Mouse (Mus musculus): ENCODE data around the gene Pex16. TPM values are rescaled to one million over a fixed set of nuclear protein-coding genes. Genes with fewer than 3 reads are reported as not detected.

Gene Pex16
- polyA plus RNA-seq (2016; fragmentation: Nextera tagmentation; extraction: Ambion mirVana): 26.1 and 27.1 TPM in 2 replicates

- Histone ChIP-seq H3K9me3 (replicated peaks) (no peaks in the 10 kb centered on the region), H3K27ac (replicated peaks) (peak within 1 kb of the TSS; percentile 91), H3K4me1 (peaks cover 69% of the 10 kb centered on the region), H3K36me3 (peaks cover 26% of the 10 kb centered on the region), H3K4me3 (peak within 1 kb of the TSS; percentile 69), H3K27me3 (ENCODE audit: low read depth, poor library complexity, severe bottlenecking) (peaks cover 25% of the 10 kb centered on the region)
- WGBS: 5% methylated on average over 16 of the region's 16 CpGs
- peak; percentile 51 for DNase-seq (ENCODE audit: low spot score)
Observed at GRCm38 (mm10) chr2:92374514-92374913, at the start of gene Pex16, which contains the start of gene Large2. Pex16 (plus strand) TSS chr2:92374676. Large2 (minus strand) TSS chr2:92374869.

GRCm38 (mm10) chr2:92325676-92326075 lies 48.8 kb upstream of the Pex16 start:
- H3K27ac ChIP-seq (replicated peaks): no peak overlapping the region
- peaks cover 95% of the 10 kb centered on the region for H3K36me3 ChIP-seq
- H3K9me3 ChIP-seq (replicated peaks): no peaks in the 10 kb centered on the region
- no peaks in the 10 kb centered on the region for H3K27me3 ChIP-seq (ENCODE audit: low read depth, poor library complexity, severe bottlenecking)
- no peaks in the 10 kb centered on the region for H3K4me1 ChIP-seq
- no peak overlapping the region for H3K4me3 ChIP-seq
- WGBS: 92% methylated on average over 7 of the region's 7 CpGs
- no peak for DNase-seq (ENCODE audit: low spot score)

GRCm38 (mm10) chr2:92326221-92326620 lies 48.3 kb upstream of the Pex16 start:
- Histone ChIP-seq H3K27ac (replicated peaks) (no peak overlapping the region), H3K4me3 (no peak overlapping the region), H3K4me1 (no peaks in the 10 kb centered on the region), H3K36me3 (peaks cover 95% of the 10 kb centered on the region), H3K27me3 (ENCODE audit: low read depth, poor library complexity, severe bottlenecking) (no peaks in the 10 kb centered on the region), H3K9me3 (replicated peaks) (no peaks in the 10 kb centered on the region)
- 78% methylated on average over 1 of the region's 1 CpGs for WGBS
- no peak for DNase-seq (ENCODE audit: low spot score)

GRCm38 (mm10) chr2:92327601-92328000 lies 46.9 kb upstream of the Pex16 start:
- H3K27ac ChIP-seq (replicated peaks): no peak overlapping the region
- no peaks in the 10 kb centered on the region for H3K4me1 ChIP-seq
- no peaks in the 10 kb centered on the region for H3K27me3 ChIP-seq (ENCODE audit: low read depth, poor library complexity, severe bottlenecking)
- WGBS: 92% methylated on average over 4 of the region's 4 CpGs
- DNase-seq (ENCODE audit: low spot score): no peak
- no peaks in the 10 kb centered on the region for H3K9me3 ChIP-seq (replicated peaks)
- no peak overlapping the region for H3K4me3 ChIP-seq
- H3K36me3 ChIP-seq: peaks cover 95% of the 10 kb centered on the region

GRCm38 (mm10) chr2:92328206-92328605 lies 46.3 kb upstream of the Pex16 start:
- Histone ChIP-seq H3K27ac (replicated peaks) (no peak overlapping the region), H3K36me3 (peaks cover 94% of the 10 kb centered on the region), H3K4me3 (no peak overlapping the region), H3K9me3 (replicated peaks) (no peaks in the 10 kb centered on the region), H3K4me1 (no peaks in the 10 kb centered on the region), H3K27me3 (ENCODE audit: low read depth, poor library complexity, severe bottlenecking) (no peaks in the 10 kb centered on the region)
- WGBS: 94% methylated on average over 8 of the region's 8 CpGs
- no peak for DNase-seq (ENCODE audit: low spot score)

- Histone ChIP-seq H3K36me3 (peaks cover 97% of the 10 kb centered on the region), H3K9me3 (replicated peaks) (no peaks in the 10 kb centered on the region), H3K4me1 (no peaks in the 10 kb centered on the region), H3K27ac (replicated peaks) (no peak overlapping the region), H3K27me3 (ENCODE audit: low read depth, poor library complexity, severe bottlenecking) (no peaks in the 10 kb centered on the region), H3K4me3 (no peak overlapping the region)
- WGBS: 54% methylated on average over 2 of the region's 2 CpGs
- DNase-seq (ENCODE audit: low spot score): peak; percentile 14
Observed at GRCm38 (mm10) chr2:92330840-92331239, 43.6 kb upstream of the Pex16 start.

GRCm38 (mm10) chr2:92331410-92331809 lies 43.1 kb upstream of the Pex16 start:
- H3K4me1 ChIP-seq: no peaks in the 10 kb centered on the region
- H3K27me3 ChIP-seq (ENCODE audit: low read depth, poor library complexity, severe bottlenecking): no peaks in the 10 kb centered on the region
- WGBS: 86% methylated on average over 2 of the region's 2 CpGs
- no peak overlapping the region for H3K27ac ChIP-seq (replicated peaks)
- H3K9me3 ChIP-seq (replicated peaks): no peaks in the 10 kb centered on the region
- no peak overlapping the region for H3K4me3 ChIP-seq
- DNase-seq (ENCODE audit: low spot score): no peak
- H3K36me3 ChIP-seq: peaks cover 93% of the 10 kb centered on the region

- Histone ChIP-seq H3K27me3 (ENCODE audit: low read depth, poor library complexity, severe bottlenecking) (no peaks in the 10 kb centered on the region), H3K36me3 (peaks cover 93% of the 10 kb centered on the region), H3K27ac (replicated peaks) (no peak overlapping the region), H3K9me3 (replicated peaks) (no peaks in the 10 kb centered on the region), H3K4me3 (no peak overlapping the region), H3K4me1 (no peaks in the 10 kb centered on the region)
- no peak for DNase-seq (ENCODE audit: low spot score)
- WGBS: 94% methylated on average over 2 of the region's 2 CpGs
Observed at GRCm38 (mm10) chr2:92331871-92332270, 42.6 kb upstream of the Pex16 start.

- H3K36me3 ChIP-seq: peaks cover 85% of the 10 kb centered on the region
- H3K27me3 ChIP-seq (ENCODE audit: low read depth, poor library complexity, severe bottlenecking): no peaks in the 10 kb centered on the region
- no peak for DNase-seq (ENCODE audit: low spot score)
- no peaks in the 10 kb centered on the region for H3K4me1 ChIP-seq
- no peak overlapping the region for H3K4me3 ChIP-seq
- no peak overlapping the region for H3K27ac ChIP-seq (replicated peaks)
- no peaks in the 10 kb centered on the region for H3K9me3 ChIP-seq (replicated peaks)
Observed at GRCm38 (mm10) chr2:92342418-92342817, 32.1 kb upstream of the Pex16 start.

GRCm38 (mm10) chr2:92347191-92347590 lies 27.3 kb upstream of the Pex16 start:
- Histone ChIP-seq H3K4me3 (no peak overlapping the region), H3K27ac (replicated peaks) (no peak overlapping the region), H3K4me1 (peaks cover 4% of the 10 kb centered on the region; the same call in 1 of the 2 replicates), H3K9me3 (replicated peaks) (no peaks in the 10 kb centered on the region), H3K27me3 (ENCODE audit: low read depth, poor library complexity, severe bottlenecking) (no peaks in the 10 kb centered on the region), H3K36me3 (peaks cover 84% of the 10 kb centered on the region)
- DNase-seq (ENCODE audit: low spot score): no peak
- WGBS: 96% methylated on average over 2 of the region's 2 CpGs

GRCm38 (mm10) chr2:92349589-92350425 lies 24.7 kb upstream of the Pex16 start:
- Histone ChIP-seq H3K4me3 (no peak overlapping the region), H3K27ac (replicated peaks) (no peak overlapping the region), H3K9me3 (replicated peaks) (no peaks in the 10 kb centered on the region), H3K36me3 (peaks cover 87% of the 10 kb centered on the region), H3K27me3 (ENCODE audit: low read depth, poor library complexity, severe bottlenecking) (no peaks in the 10 kb centered on the region), H3K4me1 (peaks cover 18% of the 10 kb centered on the region)
- DNase-seq (ENCODE audit: low spot score): no peak
- 77% methylated on average over 6 of the region's 6 CpGs for WGBS

GRCm38 (mm10) chr2:92350686-92351085 lies 23.8 kb upstream of the Pex16 start:
- 87% methylated on average over 5 of the region's 5 CpGs for WGBS
- Histone ChIP-seq H3K9me3 (replicated peaks) (no peaks in the 10 kb centered on the region), H3K36me3 (peaks cover 84% of the 10 kb centered on the region), H3K27ac (replicated peaks) (no peak overlapping the region), H3K27me3 (ENCODE audit: low read depth, poor library complexity, severe bottlenecking) (no peaks in the 10 kb centered on the region), H3K4me1 (peaks cover 18% of the 10 kb centered on the region), H3K4me3 (no peak overlapping the region)
- DNase-seq (ENCODE audit: low spot score): no peak

GRCm38 (mm10) chr2:92353402-92353801 lies 21.1 kb upstream of the Pex16 start:
- Histone ChIP-seq H3K9me3 (replicated peaks) (no peaks in the 10 kb centered on the region), H3K4me1 (peaks cover 18% of the 10 kb centered on the region), H3K27me3 (ENCODE audit: low read depth, poor library complexity, severe bottlenecking) (no peaks in the 10 kb centered on the region), H3K36me3 (peaks cover 85% of the 10 kb centered on the region), H3K4me3 (no peak overlapping the region), H3K27ac (replicated peaks) (0 out of 2 replicates have a peak overlapping the region, but pooled peaks have one; percentile 5)
- 39% methylated on average over 5 of the region's 5 CpGs for WGBS
- peak; percentile 33 for DNase-seq (ENCODE audit: low spot score)

All from midbrain, embryonic 10.5 days (tissue).